Mouse (Mus musculus): ENCODE data around the gene Poll. TPM values are rescaled to one million over a fixed set of nuclear protein-coding genes. Genes with fewer than 3 reads are reported as not detected.
A peak's percentile ranks its signal among the peaks of the same experiment; 100 is the strongest.
"Not testable (repeated sequence)": the region's sequence is repeated elsewhere in the genome, so short reads cannot be mapped to it uniquely, and the experiment has no call there.

The Poll gene
- polyA plus RNA-seq, 1 experiment from 2014 or later, result 14.5 TPM

- no peaks in the 10 kb centered on the region; the same call in 1 of the 2 replicates for H3K36me3 ChIP-seq (replicated peaks)
- no peak for ATAC-seq (replicated peaks)
- whole genome bisulfite sequencing, result 53% methylated on average over 19 of the region's 19 CpGs
- no peak overlapping the region for H3K9ac ChIP-seq
- H3K4me2 ChIP-seq, result no peak overlapping the region
- no peak overlapping the region for H3K4me3 ChIP-seq
- peaks cover 19% of the 10 kb centered on the region for H3K27me3 ChIP-seq (replicated peaks)
- no peaks in the 10 kb centered on the region for H3K9me3 ChIP-seq
- no peak overlapping the region for H3K27ac ChIP-seq
- H3K4me1 ChIP-seq, result peaks cover 11% of the 10 kb centered on the region; the same call in 1 of the 2 replicates
These were observed 14.8 kb upstream of the Poll start for GRCm38 (mm10) chr19:45574941-45575631.

GRCm38 (mm10) chr19:45574339-45574898, 14.1 kb upstream of the Poll start:
- Histone ChIP-seq H3K9ac (no peak overlapping the region), H3K27ac (no peak overlapping the region), H3K9me3 (no peaks in the 10 kb centered on the region), H3K4me2 (no peak overlapping the region), H3K4me1 (peaks cover 7% of the 10 kb centered on the region; the same call in 1 of the 2 replicates), H3K36me3 (replicated peaks) (no peaks in the 10 kb centered on the region; the same call in 1 of the 2 replicates), H3K4me3 (no peak overlapping the region), H3K27me3 (replicated peaks) (peaks cover 25% of the 10 kb centered on the region)
- ATAC-seq (replicated peaks), result no peak
- 84% methylated on average over 7 of the region's 7 CpGs for WGBS

GRCm38 (mm10) chr19:45573861-45574267, 13.5 kb upstream of the Poll start:
- H3K9ac ChIP-seq, result no peak overlapping the region
- H3K4me3 ChIP-seq, result no peak overlapping the region
- peak; percentile 43 for ATAC-seq (replicated peaks)
- H3K4me1 ChIP-seq, result peaks cover 7% of the 10 kb centered on the region; the same call in 1 of the 2 replicates
- no peaks in the 10 kb centered on the region for H3K9me3 ChIP-seq
- peaks cover 30% of the 10 kb centered on the region for H3K27me3 ChIP-seq (replicated peaks)
- H3K27ac ChIP-seq, result peak overlapping the region; percentile 43; the same call in 1 of the 2 replicates
- H3K36me3 ChIP-seq (replicated peaks), result no peaks in the 10 kb centered on the region; the same call in 1 of the 2 replicates
- WGBS, result 13% methylated on average over 6 of the region's 6 CpGs
- no peak overlapping the region for H3K4me2 ChIP-seq

- H3K27ac ChIP-seq, result no peak overlapping the region
- no peak overlapping the region for H3K9ac ChIP-seq
- H3K4me3 ChIP-seq, result no peak overlapping the region
- ATAC-seq (replicated peaks), result no peak
- H3K9me3 ChIP-seq, result no peaks in the 10 kb centered on the region
- H3K36me3 ChIP-seq (replicated peaks), result no peaks in the 10 kb centered on the region; the same call in 1 of the 2 replicates
- H3K4me2 ChIP-seq, result no peak overlapping the region
- H3K27me3 ChIP-seq (replicated peaks), result peaks cover 39% of the 10 kb centered on the region
- 74% methylated on average over 6 of the region's 6 CpGs for WGBS
- H3K4me1 ChIP-seq, result peaks cover 7% of the 10 kb centered on the region; the same call in 1 of the 2 replicates
These were observed 12.7 kb upstream of the Poll start for GRCm38 (mm10) chr19:45573033-45573432.

GRCm38 (mm10) chr19:45567367-45567766, 7.0 kb upstream of the Poll start:
- Histone ChIP-seq H3K4me1 (peaks cover 17% of the 10 kb centered on the region), H3K36me3 (replicated peaks) (no peaks in the 10 kb centered on the region), H3K4me3 (no peak overlapping the region), H3K27me3 (replicated peaks) (peaks cover 69% of the 10 kb centered on the region), H3K4me2 (no peak overlapping the region), H3K9me3 (no peaks in the 10 kb centered on the region), H3K9ac (no peak overlapping the region), H3K27ac (no peak overlapping the region)
- 16% methylated on average over 14 of the region's 14 CpGs for WGBS
- no peak for ATAC-seq (replicated peaks)

- Histone ChIP-seq H3K36me3 (replicated peaks) (no peaks in the 10 kb centered on the region), H3K4me3 (no peak overlapping the region), H3K4me1 (peaks cover 17% of the 10 kb centered on the region), H3K9me3 (no peaks in the 10 kb centered on the region), H3K9ac (no peak overlapping the region), H3K27ac (no peak overlapping the region), H3K4me2 (no peak overlapping the region), H3K27me3 (replicated peaks) (peaks cover 62% of the 10 kb centered on the region)
- no peak for ATAC-seq (replicated peaks)
- WGBS, result 54% methylated on average over 15 of the region's 15 CpGs
These were observed 5.8 kb upstream of the Poll start for GRCm38 (mm10) chr19:45565925-45566715.

GRCm38 (mm10) chr19:45554136-45554535, 6.2 kb downstream of the Poll start:
- H3K36me3 ChIP-seq (replicated peaks), result no peaks in the 10 kb centered on the region; the same call in 1 of the 2 replicates
- no peaks in the 10 kb centered on the region for H3K9me3 ChIP-seq
- H3K4me1 ChIP-seq, result no peaks in the 10 kb centered on the region
- peaks cover 7% of the 10 kb centered on the region for H3K27me3 ChIP-seq (replicated peaks)
- ATAC-seq (replicated peaks), result no peak
- WGBS, result 92% methylated on average over 11 of the region's 11 CpGs
- H3K4me2 ChIP-seq, result no peak overlapping the region
- no peak overlapping the region for H3K4me3 ChIP-seq
- no peak overlapping the region for H3K9ac ChIP-seq
- no peak overlapping the region for H3K27ac ChIP-seq

- no peak overlapping the region for H3K9ac ChIP-seq
- 81% methylated on average over 6 of the region's 6 CpGs for WGBS
- H3K4me2 ChIP-seq, result no peak overlapping the region
- no peak overlapping the region for H3K4me3 ChIP-seq
- no peak for ATAC-seq (replicated peaks)
- no peak overlapping the region for H3K27ac ChIP-seq
- no peaks in the 10 kb centered on the region; the same call in 1 of the 2 replicates for H3K36me3 ChIP-seq (replicated peaks)
- no peaks in the 10 kb centered on the region for H3K9me3 ChIP-seq
- peaks cover 11% of the 10 kb centered on the region for H3K27me3 ChIP-seq (replicated peaks)
- no peaks in the 10 kb centered on the region for H3K4me1 ChIP-seq
These were observed 8.1 kb downstream of the Poll start for GRCm38 (mm10) chr19:45552187-45552586.

- Histone ChIP-seq H3K36me3 (replicated peaks) (no peaks in the 10 kb centered on the region; the same call in 1 of the 2 replicates), H3K27me3 (replicated peaks) (peaks cover 31% of the 10 kb centered on the region), H3K9me3 (no peaks in the 10 kb centered on the region), H3K4me3 (no peak overlapping the region), H3K9ac (no peak overlapping the region), H3K27ac (no peak overlapping the region), H3K4me2 (no peak overlapping the region), H3K4me1 (peaks cover under 1% of the 10 kb centered on the region)
- no peak for ATAC-seq (replicated peaks)
- 93% methylated on average over 4 of the region's 4 CpGs for WGBS
These were observed 10.4 kb downstream of the Poll start for GRCm38 (mm10) chr19:45549948-45550347.

GRCm38 (mm10) chr19:45549128-45549915, 11.0 kb downstream of the Poll start:
- Histone ChIP-seq H3K27ac (no peak overlapping the region), H3K9me3 (no peaks in the 10 kb centered on the region), H3K4me1 (peaks cover 6% of the 10 kb centered on the region), H3K4me2 (no peak overlapping the region), H3K9ac (no peak overlapping the region), H3K4me3 (no peak overlapping the region), H3K27me3 (replicated peaks) (peaks cover 31% of the 10 kb centered on the region), H3K36me3 (replicated peaks) (no peaks in the 10 kb centered on the region)
- WGBS, result 61% methylated on average over 23 of the region's 23 CpGs
- ATAC-seq (replicated peaks), result no peak

GRCm38 (mm10) chr19:45548196-45548595, 12.1 kb downstream of the Poll start:
- H3K4me3 ChIP-seq; ATAC-seq (replicated peaks); H3K4me2 ChIP-seq; H3K4me1 ChIP-seq; H3K27ac ChIP-seq; H3K9me3 ChIP-seq; H3K36me3 ChIP-seq (replicated peaks); H3K9ac ChIP-seq: not testable (repeated sequence)
- H3K27me3 ChIP-seq (replicated peaks), result peaks cover 42% of the 10 kb centered on the region

Measured in midbrain, embryonic 15.5 days (tissue).